Mouse (Mus musculus) embryonic facial prominence, embryonic 12.5 days (tissue): ENCODE data around the gene Metrn. TPM values are rescaled to one million over a fixed set of nuclear protein-coding genes. Genes with fewer than 3 reads are reported as not detected.

Source experiments
- ATAC-seq: fragments of 200-750 bp; cut with Nextera tagmentation; 2 replicates; pipeline ENCODE4 v1.8.0; 2017; ENCODE audit not compliant: insufficient number of reproducible peaks, insufficient read depth, low FRiP score, low TSS enrichment
- H3K27ac ChIP-seq: fragments of 300-500 bp; sonication (generic); 2 replicates; pipeline ENCODE4 v1.5.1; 2016; ENCODE audit warnings: mild to moderate bottlenecking
- H3K27me3 ChIP-seq: fragments of 300-500 bp; sonication (generic); 2 replicates; pipeline ENCODE4 v1.6.1; 2016; ENCODE audit warnings: mild to moderate bottlenecking, moderate library complexity
- H3K36me3 ChIP-seq: fragments of 300-500 bp; sonication (generic); 2 replicates; pipeline ENCODE4 v1.6.1; 2016; ENCODE audit warnings: mild to moderate bottlenecking
- H3K4me1 ChIP-seq: fragments of 300-500 bp; sonication (generic); 2 replicates; pipeline ENCODE4 v1.6.1; 2016
- H3K4me2 ChIP-seq: fragments of 300-500 bp; sonication (generic); replicated peaks from 2 replicates; pipeline ENCODE4 v1.6.1; 2016; ENCODE audit warnings: mild to moderate bottlenecking, moderate library complexity
- H3K4me3 ChIP-seq: fragments of 300-500 bp; sonication (generic); 2 replicates; pipeline ENCODE4 v1.5.1; 2016; ENCODE audit warnings: mild to moderate bottlenecking
- H3K9ac ChIP-seq: fragments of 300-500 bp; sonication (generic); 2 replicates; pipeline ENCODE4 v1.6.1; 2016; ENCODE audit warnings: mild to moderate bottlenecking, moderate library complexity
- H3K9me3 ChIP-seq: fragments of 300-500 bp; sonication (generic); 2 replicates; pipeline ENCODE4 v1.6.1; 2016; ENCODE audit warnings: mild to moderate bottlenecking, moderate library complexity
- WGBS: fragments of 180-500 bp; shearing (Covaris S2); methylation state at CpG from one replicate; pipeline ENCODE4 v1.1.7; 2016; 5-methylcytosine and 5-hydroxymethylcytosine counted together
- polyA plus RNA-seq: library from polyadenylated mRNA; unstranded; fragments of >200 nt; fragmentation: Nextera tagmentation; extraction: Ambion mirVana; gene quantifications from 2 replicates; pipeline ENCODE4 v1.2.1, GENCODE M21; 2016

The Metrn gene
- polyA plus RNA-seq, 1 experiment from 2014 or later: 65.9 TPM

DNA sequence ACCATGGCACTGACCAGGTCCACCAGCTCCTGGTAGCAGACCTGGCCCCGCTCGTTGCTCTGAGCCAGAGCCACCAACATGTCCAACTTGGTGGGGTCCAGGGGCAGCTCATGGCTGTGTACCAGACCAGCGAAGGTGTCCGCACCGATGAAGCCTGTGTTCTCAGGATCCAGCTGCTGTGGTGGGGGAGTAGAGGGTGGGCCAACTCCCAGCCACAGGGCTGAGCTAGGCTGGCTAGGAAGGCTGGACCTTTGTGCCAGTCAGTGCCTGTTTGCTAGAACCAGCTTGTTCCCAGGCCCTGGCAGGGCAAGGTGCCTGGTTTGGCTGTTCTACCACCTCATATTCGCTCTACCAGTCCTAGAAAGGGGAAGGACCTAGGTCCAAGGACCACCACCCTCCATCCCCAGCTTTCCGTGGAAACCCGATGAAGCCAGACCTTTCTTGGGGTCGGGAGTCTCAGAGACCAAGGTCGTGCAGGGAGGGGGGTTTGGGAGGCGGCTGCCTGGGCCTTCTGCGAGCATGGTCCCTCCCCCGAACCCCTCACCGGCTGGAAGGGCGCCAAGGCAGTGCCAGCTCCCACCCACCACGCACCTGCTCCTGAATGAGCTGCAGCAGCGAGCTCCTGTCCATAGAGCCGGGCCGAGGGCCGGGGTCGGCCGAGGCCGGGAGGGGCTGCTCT lies 39.6 kb upstream of the Metrn start:
- no peak for ATAC-seq
- peaks cover 48% of the 10 kb centered on the region for H3K4me1 ChIP-seq

GRCm38 (mm10) chr17:25835816-25836215 lies 38.9 kb upstream of the Metrn start:
- no peak overlapping the region for H3K4me3 ChIP-seq
- H3K9ac ChIP-seq: 0 out of 2 replicates have a peak overlapping the region, but pooled peaks have one; percentile 55
- H3K4me2 ChIP-seq: peak overlapping the region; percentile 79; the same call in 1 of the 2 replicates
- 91% methylated on average over 16 of the region's 16 CpGs for WGBS
- no peaks in the 10 kb centered on the region for H3K27me3 ChIP-seq
- H3K27ac ChIP-seq: no peak overlapping the region
- H3K9me3 ChIP-seq: no peaks in the 10 kb centered on the region
- H3K36me3 ChIP-seq: peaks cover 50% of the 10 kb centered on the region
- H3K4me1 ChIP-seq: peaks cover 54% of the 10 kb centered on the region
- no peak for ATAC-seq

More for the DNA sequence above, 39.6 kb upstream of the Metrn start:
- Histone ChIP-seq H3K27ac (no peak overlapping the region), H3K27me3 (no peaks in the 10 kb centered on the region), H3K4me3 (peak overlapping the region; percentile 36), H3K9ac (peak overlapping the region; percentile 55), H3K4me2 (peak overlapping the region; percentile 79), H3K9me3 (no peaks in the 10 kb centered on the region), H3K36me3 (peaks cover 50% of the 10 kb centered on the region)
- 21% methylated on average over 23 of the region's 23 CpGs for WGBS

DNA sequence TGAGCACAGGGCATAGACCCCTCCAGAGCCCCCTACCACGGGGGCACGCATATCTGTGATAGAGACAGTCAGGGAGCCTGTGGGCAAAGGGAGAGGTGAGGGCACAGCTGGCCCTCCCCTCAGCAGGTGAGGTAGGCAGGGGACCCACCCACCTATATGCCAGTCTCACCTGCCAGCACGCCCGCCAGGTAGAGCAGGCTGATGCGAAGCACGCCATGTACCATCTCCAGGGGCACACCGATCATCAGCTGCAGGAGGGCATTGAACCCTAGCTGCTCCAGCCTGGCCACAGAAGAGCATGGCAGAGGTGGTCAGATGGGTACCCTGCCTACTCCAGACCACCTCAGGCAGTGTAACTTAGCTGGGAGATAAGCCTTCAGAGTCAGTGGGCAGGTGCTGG lies 38.4 kb upstream of the Metrn start:
- H3K9me3 ChIP-seq: no peaks in the 10 kb centered on the region
- WGBS: 96% methylated on average over 7 of the region's 7 CpGs
- no peak for ATAC-seq
- H3K4me1 ChIP-seq: peaks cover 59% of the 10 kb centered on the region
- peaks cover 50% of the 10 kb centered on the region for H3K36me3 ChIP-seq
- no peak overlapping the region for H3K4me3 ChIP-seq
- no peak overlapping the region for H3K9ac ChIP-seq
- H3K27ac ChIP-seq: no peak overlapping the region
- no peaks in the 10 kb centered on the region for H3K27me3 ChIP-seq
- H3K4me2 ChIP-seq: 0 out of 2 replicates have a peak overlapping the region, but pooled peaks have one; percentile 79

DNA sequence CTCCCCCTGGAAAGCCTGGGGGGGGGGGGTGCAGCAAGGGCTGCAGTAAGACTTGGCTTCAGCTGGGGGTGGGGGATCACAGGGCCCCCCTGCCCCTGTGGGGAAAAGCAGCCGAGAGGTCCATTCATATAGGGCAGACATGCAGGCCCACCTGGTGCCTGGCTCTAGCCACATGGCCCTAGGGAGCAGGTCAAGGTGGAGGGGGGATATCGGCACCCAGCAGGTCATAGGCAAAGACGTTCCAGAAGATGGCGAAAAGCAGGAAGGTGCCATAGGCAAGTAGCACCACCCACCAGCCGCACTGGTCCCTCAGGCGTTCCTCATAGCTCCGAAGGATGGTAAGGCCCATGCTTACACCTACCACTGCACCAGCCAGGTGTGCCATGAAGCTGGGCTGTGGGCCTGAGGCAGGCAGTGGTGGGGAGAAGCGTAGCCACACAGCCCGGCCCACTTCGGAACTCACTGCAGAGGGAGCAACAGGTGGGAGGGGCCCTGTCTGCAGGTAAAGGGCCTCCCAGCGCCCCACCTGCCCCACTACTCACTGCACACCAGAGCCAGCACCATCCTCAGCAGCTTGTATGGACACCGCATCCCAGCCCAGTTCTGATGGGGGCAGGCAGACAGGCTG lies 37.8 kb upstream of the Metrn start:
- H3K9me3 ChIP-seq: no peaks in the 10 kb centered on the region
- H3K27ac ChIP-seq: no peak overlapping the region
- peaks cover 65% of the 10 kb centered on the region for H3K4me1 ChIP-seq
- H3K4me2 ChIP-seq: peak overlapping the region; percentile 79
- 92% methylated on average over 12 of the region's 12 CpGs for WGBS
- H3K9ac ChIP-seq: peak overlapping the region; percentile 87
- peak overlapping the region; percentile 69 for H3K4me3 ChIP-seq
- H3K36me3 ChIP-seq: peaks cover 49% of the 10 kb centered on the region
- H3K27me3 ChIP-seq: no peaks in the 10 kb centered on the region
- no peak for ATAC-seq

DNA sequence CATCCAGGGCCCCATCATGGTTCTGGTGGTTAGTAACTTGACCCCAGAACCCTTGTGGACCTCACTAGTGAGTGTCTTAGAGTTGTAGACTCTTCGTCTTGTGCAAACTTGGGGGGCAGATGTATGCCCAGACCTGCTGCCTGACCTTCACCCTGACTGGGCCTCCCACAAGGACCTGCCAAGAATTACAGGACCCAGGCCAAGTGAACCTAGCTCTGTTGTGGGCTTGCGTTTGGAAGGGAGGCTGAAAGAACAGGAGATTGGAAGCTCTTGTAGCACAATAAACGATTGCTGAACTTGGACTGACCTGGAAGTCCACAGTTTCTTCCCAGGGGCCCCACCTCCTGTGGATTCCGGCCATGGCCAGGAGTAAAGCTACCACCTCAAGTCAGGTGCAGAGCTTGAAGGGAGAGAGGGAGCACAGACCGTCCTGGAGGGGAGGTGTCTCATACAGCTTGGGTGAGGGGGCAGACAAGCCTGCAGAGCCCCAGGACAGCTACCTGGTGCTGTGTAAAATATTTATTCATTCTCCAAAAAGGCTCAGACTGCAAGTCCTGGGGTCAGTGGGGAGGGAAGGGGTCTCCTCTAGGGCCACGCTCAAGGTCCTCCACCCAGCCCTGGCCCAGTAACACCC lies 37.1 kb upstream of the Metrn start:
- H3K36me3 ChIP-seq: peaks cover 42% of the 10 kb centered on the region
- 39% methylated on average over 6 of the region's 6 CpGs for WGBS
- ATAC-seq: no peak
- H3K9me3 ChIP-seq: no peaks in the 10 kb centered on the region
- H3K9ac ChIP-seq: peak overlapping the region; percentile 87
- peak overlapping the region; percentile 89 for H3K27ac ChIP-seq
- peaks cover 69% of the 10 kb centered on the region for H3K4me1 ChIP-seq
- no peaks in the 10 kb centered on the region for H3K27me3 ChIP-seq
- peak overlapping the region; percentile 79 for H3K4me2 ChIP-seq
- H3K4me3 ChIP-seq: peak overlapping the region; percentile 69

DNA sequence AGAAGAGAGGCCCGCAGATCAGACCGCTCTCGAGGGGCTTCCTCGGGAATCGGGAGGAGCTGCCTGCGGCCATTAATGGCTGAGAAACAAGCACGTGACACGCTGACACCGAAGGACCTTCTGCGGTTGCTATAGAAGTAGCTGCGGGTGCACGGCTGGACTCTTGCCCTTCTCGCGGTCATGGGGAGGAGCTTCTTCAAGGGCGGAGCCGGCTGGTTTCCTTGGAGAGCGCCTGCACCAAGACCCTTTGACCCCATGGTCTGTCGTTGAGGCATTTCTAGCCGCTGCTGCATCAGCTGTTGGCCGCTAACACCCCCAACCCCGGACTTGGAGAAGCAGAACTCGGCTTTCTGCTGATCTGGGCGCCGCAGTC lies 36.3 kb upstream of the Metrn start, which contains the start of gene Stub1:
Gene Stub1 (minus strand): TSS at position 114 of the 373 bp plus-strand sequence.
- peak within 1 kb of the TSS; percentile 79 for H3K4me2 ChIP-seq
- peak; percentile 24 for ATAC-seq
- 0% methylated on average over 24 of the region's 24 CpGs for WGBS

DNA sequence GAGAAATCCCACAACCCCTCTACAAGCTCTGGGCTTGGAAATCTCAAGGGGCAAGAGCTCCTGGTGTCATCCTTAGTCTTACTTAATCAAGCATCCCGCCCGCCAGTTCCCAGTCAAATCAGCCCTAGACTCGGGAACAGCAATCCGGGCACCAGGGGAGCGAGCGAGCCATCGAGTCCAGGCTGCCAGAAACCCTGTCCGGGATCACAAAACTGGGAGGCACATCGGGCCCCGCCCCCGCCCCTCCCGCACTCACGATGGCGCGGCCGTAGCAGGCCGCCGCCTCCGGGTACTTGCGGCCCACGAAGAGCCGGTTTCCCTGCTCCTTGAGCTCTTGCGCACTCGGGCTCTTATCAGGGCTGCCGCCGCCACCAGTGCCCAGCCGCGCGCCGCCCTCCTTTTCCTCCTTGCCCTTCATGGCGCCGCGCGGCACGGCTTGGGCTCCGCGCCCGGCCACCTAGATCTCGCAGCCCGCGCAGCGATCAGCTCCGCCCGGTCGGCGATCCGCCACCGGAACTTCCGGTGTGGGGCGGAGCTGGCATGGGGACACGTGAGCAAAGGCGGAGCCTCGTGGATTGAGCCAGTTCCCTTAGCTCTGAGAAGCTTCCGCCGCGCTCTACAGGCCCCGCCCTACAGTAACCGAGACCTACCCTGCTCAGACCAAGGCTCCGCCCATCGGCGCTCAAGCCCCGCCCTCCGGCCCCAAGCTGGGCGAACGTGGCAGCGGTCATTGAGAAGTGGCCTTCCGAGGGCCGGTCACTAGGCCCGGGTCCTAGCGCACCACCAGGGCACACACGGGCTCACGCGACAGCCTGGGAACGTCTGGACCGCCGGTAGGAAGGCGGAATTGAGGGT lies 35.7 kb upstream of the Metrn start:
- under 1% methylated on average over 77 of the region's 77 CpGs for WGBS
- H3K4me1 ChIP-seq: peaks cover 76% of the 10 kb centered on the region
- ATAC-seq: peak; percentile 82
- H3K27ac ChIP-seq: peak overlapping the region; percentile 89
- peak overlapping the region; percentile 87 for H3K9ac ChIP-seq
- H3K4me3 ChIP-seq: peak overlapping the region; percentile 69
- peak overlapping the region; percentile 79 for H3K4me2 ChIP-seq
- H3K36me3 ChIP-seq: peaks cover 38% of the 10 kb centered on the region
- no peaks in the 10 kb centered on the region for H3K9me3 ChIP-seq
- H3K27me3 ChIP-seq: no peaks in the 10 kb centered on the region

More for the DNA sequence above, 36.3 kb upstream of the Metrn start, which contains the start of gene Stub1:
- Histone ChIP-seq H3K27me3 (no peaks in the 10 kb centered on the region), H3K4me3 (peak within 1 kb of the TSS; percentile 69), H3K4me1 (peaks cover 72% of the 10 kb centered on the region), H3K9me3 (no peaks in the 10 kb centered on the region), H3K9ac (peak within 1 kb of the TSS; percentile 87), H3K27ac (peak within 1 kb of the TSS; percentile 89), H3K36me3 (peaks cover 38% of the 10 kb centered on the region)

- peaks cover 46% of the 10 kb centered on the region for H3K36me3 ChIP-seq
- 62% methylated on average over 21 of the region's 21 CpGs for WGBS
- peaks cover 68% of the 10 kb centered on the region for H3K4me1 ChIP-seq
- H3K27ac ChIP-seq: peak overlapping the region; percentile 89
- H3K4me2 ChIP-seq: peak overlapping the region; percentile 79
- H3K4me3 ChIP-seq: peak overlapping the region; percentile 69
- H3K9me3 ChIP-seq: no peaks in the 10 kb centered on the region
- ATAC-seq: no peak
- no peaks in the 10 kb centered on the region for H3K27me3 ChIP-seq
- peak overlapping the region; percentile 87 for H3K9ac ChIP-seq
Observed at GRCm38 (mm10) chr17:25831451-25832281, 34.7 kb upstream of the Metrn start.

DNA sequence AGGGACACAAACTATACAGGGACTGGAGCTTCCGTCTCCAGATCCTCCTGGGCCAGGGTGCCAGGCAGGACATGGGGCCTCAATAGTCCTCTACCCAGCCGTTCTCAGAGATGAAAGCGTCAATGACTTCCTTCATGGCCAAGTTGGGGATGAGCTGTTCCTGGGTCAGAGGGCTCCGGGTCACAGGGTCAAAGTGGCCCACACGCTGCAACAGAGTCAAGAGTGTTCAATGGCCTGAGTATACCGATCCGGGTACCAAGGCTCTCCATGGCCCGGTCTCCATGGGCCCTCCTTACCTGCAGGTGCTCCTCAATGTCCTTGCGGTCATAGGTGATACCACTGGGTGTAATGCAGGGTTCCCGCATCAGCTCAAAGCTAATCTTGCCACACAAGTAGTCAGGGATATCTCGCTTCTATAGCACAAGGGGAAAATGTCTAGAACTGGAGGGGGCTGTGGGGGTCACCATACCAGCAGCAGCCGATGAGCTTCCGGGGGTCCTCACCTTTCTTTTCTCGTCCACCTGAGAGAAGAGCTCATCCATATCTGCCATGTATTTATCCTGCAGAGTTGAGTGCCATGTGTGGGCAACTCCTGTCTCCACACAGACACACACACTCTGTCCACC lies 34.0 kb upstream of the Metrn start:
- Histone ChIP-seq H3K9me3 (no peaks in the 10 kb centered on the region), H3K27me3 (no peaks in the 10 kb centered on the region), H3K4me3 (peak overlapping the region; percentile 69), H3K36me3 (peaks cover 53% of the 10 kb centered on the region), H3K9ac (peak overlapping the region; percentile 17; the same call in 1 of the 2 replicates), H3K27ac (0 out of 2 replicates have a peak overlapping the region, but pooled peaks have one; percentile 18), H3K4me1 (peaks cover 60% of the 10 kb centered on the region), H3K4me2 (peak overlapping the region; percentile 79)
- 82% methylated on average over 14 of the region's 14 CpGs for WGBS
- ATAC-seq: no peak

DNA sequence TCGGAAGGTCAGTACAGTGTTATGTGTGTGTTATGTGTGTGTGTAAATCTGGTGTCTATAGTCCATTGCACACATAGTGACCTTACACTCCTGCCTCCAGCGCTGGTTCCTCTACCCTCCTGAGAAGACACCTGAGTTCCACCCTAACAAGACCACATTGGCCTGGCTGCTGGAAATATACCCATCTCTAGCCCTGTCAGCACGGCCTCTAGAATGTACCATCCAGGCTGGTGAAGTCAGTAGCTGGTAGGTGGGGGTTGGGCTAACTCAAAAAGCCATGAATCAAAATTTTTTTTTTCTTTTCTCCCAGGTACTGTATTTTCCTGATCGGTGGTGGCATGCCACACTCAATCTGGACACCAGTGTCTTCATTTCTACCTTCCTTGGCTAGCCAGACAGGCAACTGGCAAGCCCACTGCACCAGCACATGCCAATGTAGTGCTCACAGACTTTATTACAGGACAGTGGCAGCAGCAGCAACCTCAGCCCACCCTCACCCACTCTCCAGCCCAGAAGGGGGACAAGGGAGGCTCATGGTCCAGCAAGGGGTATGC lies 33.3 kb upstream of the Metrn start:
- H3K4me3 ChIP-seq: peak overlapping the region; percentile 56
- ATAC-seq: no peak
- peak overlapping the region; percentile 17; the same call in 1 of the 2 replicates for H3K9ac ChIP-seq
- peak overlapping the region; percentile 88 for H3K4me2 ChIP-seq
- 0 out of 2 replicates have a peak overlapping the region, but pooled peaks have one; percentile 89 for H3K27ac ChIP-seq
- WGBS: 95% methylated on average over 4 of the region's 4 CpGs
- no peaks in the 10 kb centered on the region for H3K9me3 ChIP-seq
- peaks cover 58% of the 10 kb centered on the region for H3K4me1 ChIP-seq
- H3K27me3 ChIP-seq: no peaks in the 10 kb centered on the region
- peaks cover 51% of the 10 kb centered on the region for H3K36me3 ChIP-seq
